Mouse (Mus musculus) E14TG2a.4 (cell line): ENCODE measurements at regions not wholly inside any gene's neighbourhood (a gene's known extent, or its start where the extent isn't known, plus 50 kb on each side); places are given as distances from the start of the nearest gene placed in this dataset.

Experiments
- CTCF ChIP-seq: conservative IDR thresholded peaks from 2 replicates; pipeline ENCODE4 v1.5.1; 2014; ENCODE audit warnings: low read length
- POU5F1 ChIP-seq: IDR thresholded peaks from 2 replicates; pipeline ENCODE4 v1.6.1; 2014; ENCODE audit warnings: low read length, borderline replicate concordance

- TF ChIP-seq CTCF (no peak), POU5F1 (no peak)
Measured at GRCm38 (mm10) chr14:73899078-73899477, 238.1 kb downstream of the Gm21750 start.
